Mouse (Mus musculus) MEL (cell line): ENCODE measurements at regions not wholly inside any gene's neighbourhood (a gene's known extent, or its start where the extent isn't known, plus 50 kb on each side); places are given as distances from the start of the nearest gene placed in this dataset.
"Not testable (repeated sequence)": the region's sequence is repeated elsewhere in the genome, so short reads cannot be mapped to it uniquely, and the experiment has no call there.

Experiments
- DNase-seq: peaks from one replicate; pipeline ENCODE4 v3.0.0; 2011; ENCODE audit warnings: low read depth, low spot score
- H3K27ac ChIP-seq: 2 replicates; pipeline ENCODE4 v1.5.1; 2012; ENCODE audit warnings: low read depth, mild to moderate bottlenecking, control low read depth, low read length, moderate library complexity; ENCODE audit not compliant: control insufficient read depth
- H3K27me3 ChIP-seq, 2 experiments: fragments of 150-350 bp in 1 of 2; sonication (generic) in 1 of 2; 2 replicates each; pipeline ENCODE4 v1.6.1; 2012; ENCODE audit warnings: low read length in 2 of 2, mild to moderate bottlenecking in 2 of 2, improper control_type of control experiment in 1 of 2, moderate library complexity in 1 of 2; ENCODE audit not compliant: insufficient read depth in 2 of 2, control insufficient read depth in 1 of 2
- H3K36me3 ChIP-seq, 2 experiments: 2 replicates each; pipeline ENCODE4 v1.6.1; 2012 to 2014; ENCODE audit warnings: low read length in 2 of 2, improper control_type of control experiment in 1 of 2, inconsistent platforms in 1 of 2, mild to moderate bottlenecking in 1 of 2; ENCODE audit not compliant: insufficient read depth in 2 of 2, control insufficient read depth in 1 of 2
- H3K4me1 ChIP-seq, 2 experiments: fragments of 150-350 bp in 1 of 2; sonication (generic) in 1 of 2; 2 replicates each; pipeline ENCODE4 v1.6.1; 2012; ENCODE audit warnings: low read length in 2 of 2, improper control_type of control experiment in 1 of 2, mild to moderate bottlenecking in 1 of 2; ENCODE audit not compliant: insufficient read depth in 2 of 2, control insufficient read depth in 1 of 2
- H3K4me3 ChIP-seq, 2 experiments: fragments of 150-350 bp in 1 of 2; sonication (generic) in 1 of 2; 2 replicates each; pipeline ENCODE4 v1.5.1; 2012; ENCODE audit warnings: low read depth in 2 of 2, low read length in 2 of 2, mild to moderate bottlenecking in 2 of 2, moderate library complexity in 2 of 2, control low read depth in 1 of 2, improper control_type of control experiment in 1 of 2; ENCODE audit not compliant: control insufficient read depth in 1 of 2, insufficient read depth in 1 of 2
- H3K79me2 ChIP-seq: 2 replicates; pipeline ENCODE4 v1.6.1; 2012; ENCODE audit warnings: mild to moderate bottlenecking, low read length, moderate library complexity; ENCODE audit not compliant: control insufficient read depth, poor library complexity, insufficient read depth
- H3K9ac ChIP-seq: 2 replicates; pipeline ENCODE4 v1.6.1; 2012; ENCODE audit warnings: low read depth, mild to moderate bottlenecking, control low read depth, low read length, moderate library complexity; ENCODE audit not compliant: control insufficient read depth, poor library complexity, severe bottlenecking
- H3K9me3 ChIP-seq: fragments of 150-350 bp; sonication (generic); replicated peaks from 2 replicates; pipeline ENCODE4 v1.6.1; 2012; ENCODE audit warnings: mild to moderate bottlenecking, low read length, improper control_type of control experiment, moderate library complexity; ENCODE audit not compliant: insufficient read depth
- CHD1 ChIP-seq: IDR thresholded peaks from 2 replicates; pipeline ENCODE4 v1.6.1; 2012; ENCODE audit warnings: low read depth, mild to moderate bottlenecking, inconsistent platforms, low read length, improper control_type of control experiment
- CHD2 ChIP-seq: IDR thresholded peaks from 2 replicates; pipeline ENCODE4 v1.6.1; 2011; ENCODE audit warnings: low read length, improper control_type of control experiment
- E2F4 ChIP-seq: IDR thresholded peaks from 2 replicates; pipeline ENCODE4 v1.6.1; 2011; ENCODE audit warnings: low read depth, low read length, improper control_type of control experiment, borderline replicate concordance
- ELF1 ChIP-seq: IDR thresholded peaks from 2 replicates; pipeline ENCODE4 v1.6.1; 2014; ENCODE audit warnings: low read depth, mild to moderate bottlenecking, inconsistent platforms, low read length, improper control_type of control experiment, moderate library complexity
- GATA1 ChIP-seq: IDR thresholded peaks from 2 replicates; pipeline ENCODE4 v1.6.1; 2011; ENCODE audit warnings: low read depth, low read length, improper control_type of control experiment
- HCFC1 ChIP-seq: IDR thresholded peaks from 2 replicates; pipeline ENCODE4 v1.6.1; 2012; ENCODE audit warnings: low read depth, mild to moderate bottlenecking, inconsistent platforms, low read length, improper control_type of control experiment, moderate library complexity
- KAT2A ChIP-seq: conservative IDR thresholded peaks from 2 replicates; pipeline ENCODE4 v1.6.1; 2012; ENCODE audit warnings: low read depth, low read length, improper control_type of control experiment, inconsistent platforms
- MAFK ChIP-seq: IDR thresholded peaks from 2 replicates; pipeline ENCODE4 v1.6.1; 2011; ENCODE audit warnings: low read depth, mild to moderate bottlenecking, low read length, improper control_type of control experiment, borderline replicate concordance
- MAZ ChIP-seq: IDR thresholded peaks from 2 replicates; pipeline ENCODE4 v1.6.1; 2012; ENCODE audit warnings: low read depth, mild to moderate bottlenecking, inconsistent platforms, low read length, improper control_type of control experiment
- MYC ChIP-seq: IDR thresholded peaks from 2 replicates; pipeline ENCODE4 v1.6.1; 2011; ENCODE audit warnings: low read depth, mild to moderate bottlenecking, low read length, improper control_type of control experiment, moderate library complexity
- NRF1 ChIP-seq: IDR thresholded peaks from 2 replicates; pipeline ENCODE4 v1.6.1; 2014; ENCODE audit warnings: low read depth, mild to moderate bottlenecking, inconsistent platforms, low read length, improper control_type of control experiment, moderate library complexity; ENCODE audit not compliant: poor library complexity, insufficient read depth, severe bottlenecking
- POLR2AphosphoS2 ChIP-seq: IDR thresholded peaks from 2 replicates; pipeline ENCODE4 v1.6.1; 2011; ENCODE audit warnings: low read length, improper control_type of control experiment
- SIN3A ChIP-seq: IDR thresholded peaks from 2 replicates; pipeline ENCODE4 v1.6.1; 2012; ENCODE audit warnings: low read length, improper control_type of control experiment, inconsistent platforms
- TAL1 ChIP-seq: IDR thresholded peaks from 2 replicates; pipeline ENCODE4 v1.6.1; 2012; ENCODE audit warnings: mild to moderate bottlenecking, inconsistent platforms, low read length, moderate library complexity, mixed read lengths
- TCF12 ChIP-seq: IDR thresholded peaks from 2 replicates; pipeline ENCODE4 v1.6.1; 2014; ENCODE audit warnings: low read depth, mild to moderate bottlenecking, inconsistent platforms, low read length, improper control_type of control experiment, moderate library complexity
- USF1 ChIP-seq: IDR thresholded peaks from 2 replicates; pipeline ENCODE4 v1.6.1; 2014; ENCODE audit warnings: low read depth, mild to moderate bottlenecking, inconsistent platforms, low read length, improper control_type of control experiment, moderate library complexity
- ZKSCAN1 ChIP-seq: IDR thresholded peaks from 2 replicates; pipeline ENCODE4 v1.6.1; 2012; ENCODE audit warnings: low read depth, mild to moderate bottlenecking, inconsistent platforms, low read length, improper control_type of control experiment, moderate library complexity
- ZMIZ1 ChIP-seq: IDR thresholded peaks from 2 replicates; pipeline ENCODE4 v1.6.1; 2012; ENCODE audit warnings: low read depth, mild to moderate bottlenecking, inconsistent platforms, low read length, improper control_type of control experiment, moderate library complexity
- ZNF384 ChIP-seq: IDR thresholded peaks from 2 replicates; pipeline ENCODE4 v1.6.1; 2012; ENCODE audit warnings: low read depth, mild to moderate bottlenecking, inconsistent platforms, low read length, improper control_type of control experiment

DNA sequence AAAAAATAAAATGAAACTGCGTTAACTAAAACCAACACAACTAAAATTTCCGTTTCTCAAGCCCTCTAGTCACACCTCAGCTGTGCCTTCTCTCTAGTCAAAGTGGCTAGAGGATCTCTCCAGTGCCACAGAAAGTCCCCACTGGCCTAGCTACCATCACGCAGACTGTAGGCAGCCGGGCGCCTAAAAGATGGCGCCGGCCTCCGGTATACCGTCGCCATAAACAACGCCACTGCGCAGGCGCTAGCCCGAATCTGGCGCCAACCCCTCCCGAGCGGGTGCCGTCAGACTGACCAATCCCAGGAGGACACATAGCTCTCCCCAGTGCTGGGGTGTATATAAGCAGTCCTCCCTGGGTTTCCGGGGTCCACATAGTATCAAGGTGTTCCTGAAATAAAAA is 62.7 kb upstream of the Top1 start:
- not testable (repeated sequence) for H3K27me3 ChIP-seq, H3K9ac ChIP-seq, H3K4me3 ChIP-seq, H3K4me1 ChIP-seq, H3K36me3 ChIP-seq, H3K79me2 ChIP-seq, H3K9me3 ChIP-seq, DNase-seq, H3K27ac ChIP-seq

DNA sequence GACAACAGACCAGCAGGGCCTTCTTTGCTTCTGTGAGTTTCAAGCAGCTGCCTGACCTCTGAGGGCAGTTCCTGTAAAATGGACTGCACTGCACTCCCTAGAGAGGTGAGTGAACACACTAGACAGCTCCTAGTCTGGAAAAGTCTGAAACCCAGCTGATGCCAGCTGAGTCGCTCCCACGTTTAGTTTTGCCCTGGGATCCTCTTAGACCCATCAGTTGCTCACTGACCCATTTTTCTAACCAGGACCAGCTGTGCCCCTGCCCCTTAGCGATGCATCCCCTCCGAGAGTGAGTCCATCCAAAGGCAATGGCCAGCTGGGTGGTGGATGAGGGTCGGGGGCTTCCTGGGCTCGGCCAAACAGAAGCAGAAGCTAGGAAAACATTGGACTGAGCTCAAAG is 62.2 kb upstream of the Top1 start:
- H3K36me3 ChIP-seq, result no peaks in the 10 kb centered on the region
- TF ChIP-seq TCF12, result no peak
- TF ChIP-seq ZNF384, result no peak
- no peak for TF ChIP-seq POLR2AphosphoS2
- TF ChIP-seq GATA1, result no peak
- no peak for TF ChIP-seq TAL1
- TF ChIP-seq MYC, result no peak
- no peak for TF ChIP-seq ZKSCAN1
- TF ChIP-seq NRF1, result no peak
- TF ChIP-seq SIN3A, result no peak
- no peak for TF ChIP-seq KAT2A

DNA sequence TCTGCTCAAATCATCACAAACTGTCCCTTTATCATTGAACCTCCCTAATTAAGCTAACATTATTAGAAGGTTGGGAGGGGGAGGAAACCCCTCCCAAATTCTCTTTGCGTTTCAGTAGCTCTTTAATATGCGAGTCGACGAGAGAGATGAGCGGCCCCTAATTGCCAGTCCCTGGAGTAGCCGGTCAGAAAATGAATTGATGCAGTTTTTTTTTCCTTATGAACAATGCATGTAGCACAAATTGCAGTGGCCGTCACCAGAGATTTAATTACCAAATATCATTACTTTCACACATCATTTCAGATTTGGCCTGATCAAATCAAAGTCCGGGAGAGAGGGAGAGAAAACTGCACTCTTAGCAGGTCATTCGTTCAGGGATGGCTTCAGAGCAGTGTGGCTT is 61.1 kb upstream of the Top1 start:
- H3K4me1 ChIP-seq, result no peaks in the 10 kb centered on the region
- H3K4me3 ChIP-seq, result no peak overlapping the region
- no peaks in the 10 kb centered on the region for H3K9me3 ChIP-seq
- TF ChIP-seq USF1, result no peak
- no peak for TF ChIP-seq ELF1
- TF ChIP-seq TCF12, result no peak
- TF ChIP-seq MAZ, result no peak
- no peak for TF ChIP-seq HCFC1
- TF ChIP-seq ZMIZ1, result no peak
- TF ChIP-seq CHD2, result no peak
- no peak for TF ChIP-seq MAFK
- no peak for TF ChIP-seq CHD1
- no peak for TF ChIP-seq E2F4
- TF ChIP-seq, all 39 proteins: peak for 0
- Histone ChIP-seq H3K79me2 (no peaks in the 10 kb centered on the region), H3K9ac (no peak overlapping the region), H3K36me3 (no peaks in the 10 kb centered on the region), H3K27ac (no peak overlapping the region), H3K27me3 (no peaks in the 10 kb centered on the region)
- DNase-seq, result no peak

More for the DNA sequence above, 62.2 kb upstream of the Top1 start:
- no peaks in the 10 kb centered on the region for H3K9me3 ChIP-seq
- no peak overlapping the region for H3K9ac ChIP-seq
- no peak overlapping the region for H3K4me3 ChIP-seq
- no peaks in the 10 kb centered on the region for H3K4me1 ChIP-seq
- H3K27me3 ChIP-seq, result no peaks in the 10 kb centered on the region
- no peaks in the 10 kb centered on the region for H3K79me2 ChIP-seq
- DNase-seq, result no peak
- H3K27ac ChIP-seq, result no peak overlapping the region
